Mouse (Mus musculus): Measurements from ENCODE around the gene Gatm. TPM values are rescaled to one million over a fixed set of nuclear protein-coding genes. Genes with fewer than 3 reads are reported as not detected.
A peak's percentile ranks its signal among the peaks of the same experiment; 100 is the strongest.

The Gatm gene
- polyA plus RNA-seq (2012; rRNA removed) (29.4 and 35.6 TPM in 2 replicates), polyA plus RNA-seq (2014; fragmentation: Nextera tagmentation; extraction: Ambion mirVana) (40.1 and 54.5 TPM in 2 replicates)

DNA sequence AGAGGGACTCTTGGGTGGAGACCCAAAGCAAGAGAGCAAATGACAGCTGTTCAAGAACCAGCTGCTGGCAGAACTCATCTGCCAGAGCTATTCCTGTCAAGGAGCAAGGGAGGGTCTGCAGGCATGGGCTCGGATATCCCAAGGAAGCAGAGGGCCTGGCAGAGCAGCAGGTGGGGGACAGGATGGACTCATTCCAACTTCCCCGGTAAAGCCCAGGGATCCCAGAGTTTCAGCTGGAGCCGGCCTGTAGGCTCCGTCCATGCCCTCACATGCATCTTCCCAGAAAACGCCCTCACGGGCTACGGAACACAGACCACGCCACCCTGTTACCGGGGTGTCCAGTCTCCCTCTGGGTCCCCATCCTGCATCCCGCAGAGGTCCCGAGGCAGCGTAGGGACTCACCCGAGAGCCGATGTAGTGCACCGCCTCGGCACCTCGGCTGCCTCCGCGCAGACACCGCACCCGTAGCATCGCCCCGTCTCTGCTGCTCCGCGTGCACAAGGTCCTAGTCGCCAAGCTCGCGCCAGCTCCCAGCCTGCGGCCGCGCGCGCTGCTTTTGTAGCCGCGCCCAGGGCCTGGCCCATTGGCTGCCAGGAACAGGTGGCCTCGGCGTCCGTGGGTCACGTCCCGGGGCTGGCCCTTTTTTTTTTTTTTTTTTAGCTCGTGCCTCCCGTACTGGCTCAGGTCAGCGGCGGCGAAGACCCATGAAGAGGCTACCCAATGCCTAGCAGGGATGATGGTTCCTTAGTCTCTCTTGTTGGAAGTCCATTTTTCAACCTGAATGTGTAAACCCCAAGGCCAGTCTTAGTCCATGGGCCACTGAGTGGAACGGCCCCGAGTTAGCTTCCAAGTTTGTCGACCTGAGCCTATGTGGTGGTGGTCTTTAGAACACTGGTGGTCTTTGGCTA, at the start of gene Gatm:
Gene Gatm (minus strand): TSS at position 558 of the 908 bp plus-strand sequence.
- Histone ChIP-seq H3K4me3 (replicated peaks; ENCODE audit: low read length) (peak within 1 kb of the TSS; percentile 50), H3K9me3 (ENCODE audit: control insufficient read depth, low read length) (no peaks in the 10 kb centered on the region), H3K27me3 (ENCODE audit: control insufficient read depth, insufficient read depth, low read length) (peaks cover 13% of the 10 kb centered on the region; the same call in 1 of the 2 replicates), H3K36me3 (ENCODE audit: control insufficient read depth, insufficient read depth, low read length) (no peaks in the 10 kb centered on the region), H3K4me2 (replicated peaks; ENCODE audit: low read depth, low read length, severe bottlenecking) (peak within 1 kb of the TSS; percentile 91), H3K27ac (replicated peaks; ENCODE audit: low read depth, low read length) (no peak within 1 kb of the TSS), H3K9ac (ENCODE audit: low read depth, low read length, severe bottlenecking) (peak within 1 kb of the TSS; percentile 55), H3K4me1 (ENCODE audit: control insufficient read depth, insufficient read depth, low read length) (0 out of 2 replicates have a peak, but pooled peaks cover 7% of the 10 kb centered on the region)
- no peak for TF ChIP-seq POLR2A (IDR thresholded peaks at IDR 0.05; ENCODE audit: borderline replicate concordance, extremely low read depth, insufficient read depth, insufficient read length)
- 3% methylated on average over 48 of the region's 48 CpGs for WGBS
- DNase-seq (ENCODE audit: low spot score) (peak; percentile 58), ATAC-seq (ENCODE audit: low FRiP score, low read depth) (peak; percentile 90)

- ATAC-seq (ENCODE audit: low FRiP score, low read depth) (no peak), DNase-seq (ENCODE audit: low spot score) (no peak)
- 87% methylated on average over 7 of the region's 7 CpGs for WGBS
- Histone ChIP-seq H3K9ac (ENCODE audit: low read depth, low read length, severe bottlenecking) (no peak overlapping the region), H3K4me1 (ENCODE audit: control insufficient read depth, insufficient read depth, low read length) (no peaks in the 10 kb centered on the region), H3K36me3 (ENCODE audit: control insufficient read depth, insufficient read depth, low read length) (no peaks in the 10 kb centered on the region), H3K4me3 (replicated peaks; ENCODE audit: low read length) (no peak overlapping the region), H3K27me3 (ENCODE audit: control insufficient read depth, insufficient read depth, low read length) (no peaks in the 10 kb centered on the region), H3K9me3 (ENCODE audit: control insufficient read depth, low read length) (no peaks in the 10 kb centered on the region), H3K27ac (replicated peaks; ENCODE audit: low read depth, low read length) (no peak overlapping the region), H3K4me2 (replicated peaks; ENCODE audit: low read depth, low read length, severe bottlenecking) (no peak overlapping the region)
- no peak for TF ChIP-seq POLR2A (IDR thresholded peaks at IDR 0.05; ENCODE audit: borderline replicate concordance, extremely low read depth, insufficient read depth, insufficient read length)
Observed at GRCm38 (mm10) chr2:122659825-122660224, 48.7 kb upstream of the Gatm start.

DNA sequence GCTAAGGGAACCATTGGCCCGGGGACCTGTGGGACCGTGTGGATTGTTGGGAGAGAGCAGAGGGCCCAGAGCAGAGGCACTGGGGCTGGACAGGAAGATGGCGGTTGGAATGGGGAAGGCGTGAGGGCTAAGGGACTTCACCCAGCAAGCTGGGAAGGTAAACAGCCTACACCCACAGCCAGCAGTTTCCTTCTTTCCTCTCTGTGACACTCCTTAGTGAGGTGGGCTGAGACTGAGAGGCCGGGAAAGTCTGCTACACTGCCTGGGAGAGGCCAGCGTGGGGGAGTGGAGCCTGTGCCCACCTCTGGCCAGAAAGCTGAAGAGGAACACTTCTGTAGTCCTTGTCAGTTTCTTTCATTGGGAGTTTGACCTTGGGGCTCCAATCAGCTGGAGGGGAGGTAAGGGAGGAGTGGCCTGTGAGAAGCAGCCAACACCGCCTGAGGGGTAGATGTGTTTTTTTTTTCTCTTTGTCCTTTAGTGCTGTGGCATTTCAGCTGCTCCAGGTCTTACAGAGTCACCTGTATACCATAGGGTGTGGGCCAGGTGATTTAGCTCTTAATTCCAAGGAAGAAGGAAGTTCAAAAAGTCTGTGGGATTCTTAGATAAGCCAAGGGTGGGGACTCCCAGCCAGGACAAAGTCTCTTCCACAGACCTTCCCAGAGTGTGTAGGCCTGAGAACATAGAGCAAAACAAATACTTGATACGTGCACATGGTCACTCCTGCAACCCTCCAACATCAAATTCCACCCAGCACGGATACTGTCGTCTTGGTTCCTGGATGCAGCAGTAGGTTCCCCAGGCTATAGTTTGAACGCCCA, 46.8 kb upstream of the Gatm start:
- Histone ChIP-seq H3K9ac (ENCODE audit: low read depth, low read length, severe bottlenecking) (no peak overlapping the region), H3K27me3 (ENCODE audit: control insufficient read depth, insufficient read depth, low read length) (no peaks in the 10 kb centered on the region), H3K4me3 (replicated peaks; ENCODE audit: low read length) (no peak overlapping the region), H3K4me1 (ENCODE audit: control insufficient read depth, insufficient read depth, low read length) (no peaks in the 10 kb centered on the region), H3K27ac (replicated peaks; ENCODE audit: low read depth, low read length) (no peak overlapping the region), H3K36me3 (ENCODE audit: control insufficient read depth, insufficient read depth, low read length) (no peaks in the 10 kb centered on the region), H3K4me2 (replicated peaks; ENCODE audit: low read depth, low read length, severe bottlenecking) (no peak overlapping the region), H3K9me3 (ENCODE audit: control insufficient read depth, low read length) (no peaks in the 10 kb centered on the region)
- no peak for TF ChIP-seq POLR2A (IDR thresholded peaks at IDR 0.05; ENCODE audit: borderline replicate concordance, extremely low read depth, insufficient read depth, insufficient read length)
- no peak for ATAC-seq (ENCODE audit: low FRiP score, low read depth)
- DNase-seq (ENCODE audit: low spot score), result no peak
- 79% methylated on average over 11 of the region's 11 CpGs for WGBS

DNA sequence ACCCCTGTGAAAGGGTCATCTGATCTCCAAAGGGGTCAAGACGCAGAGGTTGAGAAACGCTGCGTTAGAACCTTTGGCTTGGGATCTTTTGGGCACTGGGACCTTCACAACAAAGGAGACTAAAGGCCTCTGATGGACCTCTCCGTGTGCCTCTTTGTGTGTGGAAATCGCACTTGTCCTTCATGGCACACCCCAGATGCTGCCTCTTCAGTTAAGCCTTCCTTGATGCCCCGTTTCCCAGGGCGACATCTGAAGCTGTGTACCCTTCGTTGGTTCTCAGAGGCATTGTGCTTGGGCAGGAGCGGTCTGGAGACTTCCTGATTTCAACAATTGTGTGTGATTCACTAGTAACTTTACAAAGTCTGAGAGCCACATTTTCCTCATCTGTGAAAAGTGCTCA, 45.7 kb upstream of the Gatm start:
- WGBS, result 85% methylated on average over 9 of the region's 9 CpGs
- H3K4me3 ChIP-seq (replicated peaks; ENCODE audit: low read length), result no peak overlapping the region
- H3K4me1 ChIP-seq (ENCODE audit: control insufficient read depth, insufficient read depth, low read length), result no peaks in the 10 kb centered on the region
- H3K9me3 ChIP-seq (ENCODE audit: control insufficient read depth, low read length), result no peaks in the 10 kb centered on the region
- no peak overlapping the region for H3K4me2 ChIP-seq (replicated peaks; ENCODE audit: low read depth, low read length, severe bottlenecking)
- H3K9ac ChIP-seq (ENCODE audit: low read depth, low read length, severe bottlenecking), result no peak overlapping the region
- no peak for DNase-seq (ENCODE audit: low spot score)
- ATAC-seq (ENCODE audit: low FRiP score, low read depth), result no peak
- no peaks in the 10 kb centered on the region for H3K36me3 ChIP-seq (ENCODE audit: control insufficient read depth, insufficient read depth, low read length)
- no peak for TF ChIP-seq POLR2A (IDR thresholded peaks at IDR 0.05; ENCODE audit: borderline replicate concordance, extremely low read depth, insufficient read depth, insufficient read length)
- H3K27ac ChIP-seq (replicated peaks; ENCODE audit: low read depth, low read length), result no peak overlapping the region
- H3K27me3 ChIP-seq (ENCODE audit: control insufficient read depth, insufficient read depth, low read length), result no peaks in the 10 kb centered on the region

DNA sequence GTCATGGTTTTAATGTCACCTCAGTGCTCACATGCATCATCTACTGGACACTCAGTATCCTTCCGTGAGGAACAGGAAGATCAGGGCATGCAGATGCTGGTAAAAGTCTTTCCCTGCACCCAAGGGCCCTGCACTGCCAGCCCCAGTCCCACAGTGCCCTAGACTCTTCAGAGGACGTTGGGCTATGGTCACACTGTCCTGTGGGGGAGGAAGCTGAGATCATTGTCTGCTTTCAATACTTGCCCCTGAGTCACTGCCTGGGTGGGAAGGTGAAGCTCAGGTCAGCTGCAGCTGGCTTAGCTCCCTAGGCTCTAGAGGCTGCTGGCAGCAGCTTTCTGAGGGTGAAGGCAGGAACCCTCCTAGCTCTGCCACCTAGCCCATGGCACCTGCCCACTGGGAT, 44.9 kb upstream of the Gatm start:
- H3K36me3 ChIP-seq (ENCODE audit: control insufficient read depth, insufficient read depth, low read length), result no peaks in the 10 kb centered on the region
- H3K27me3 ChIP-seq (ENCODE audit: control insufficient read depth, insufficient read depth, low read length), result no peaks in the 10 kb centered on the region
- no peak overlapping the region for H3K9ac ChIP-seq (ENCODE audit: low read depth, low read length, severe bottlenecking)
- H3K4me2 ChIP-seq (replicated peaks; ENCODE audit: low read depth, low read length, severe bottlenecking), result no peak overlapping the region
- no peaks in the 10 kb centered on the region for H3K9me3 ChIP-seq (ENCODE audit: control insufficient read depth, low read length)
- 47% methylated on average over 2 of the region's 2 CpGs for WGBS
- H3K4me1 ChIP-seq (ENCODE audit: control insufficient read depth, insufficient read depth, low read length), result no peaks in the 10 kb centered on the region
- TF ChIP-seq POLR2A (IDR thresholded peaks at IDR 0.05; ENCODE audit: borderline replicate concordance, extremely low read depth, insufficient read depth, insufficient read length), result no peak
- no peak overlapping the region for H3K27ac ChIP-seq (replicated peaks; ENCODE audit: low read depth, low read length)
- no peak for ATAC-seq (ENCODE audit: low FRiP score, low read depth)
- H3K4me3 ChIP-seq (replicated peaks; ENCODE audit: low read length), result no peak overlapping the region
- DNase-seq (ENCODE audit: low spot score), result no peak

All from limb, embryonic 14.5 days (tissue).